Mouse (Mus musculus): ENCODE results near the gene Hoxb8. TPM values are rescaled to one million over a fixed set of nuclear protein-coding genes. Genes with fewer than 3 reads are reported as not detected.

Gene Hoxb8
- total RNA-seq, 1 experiment = 0.18 TPM

DNA sequence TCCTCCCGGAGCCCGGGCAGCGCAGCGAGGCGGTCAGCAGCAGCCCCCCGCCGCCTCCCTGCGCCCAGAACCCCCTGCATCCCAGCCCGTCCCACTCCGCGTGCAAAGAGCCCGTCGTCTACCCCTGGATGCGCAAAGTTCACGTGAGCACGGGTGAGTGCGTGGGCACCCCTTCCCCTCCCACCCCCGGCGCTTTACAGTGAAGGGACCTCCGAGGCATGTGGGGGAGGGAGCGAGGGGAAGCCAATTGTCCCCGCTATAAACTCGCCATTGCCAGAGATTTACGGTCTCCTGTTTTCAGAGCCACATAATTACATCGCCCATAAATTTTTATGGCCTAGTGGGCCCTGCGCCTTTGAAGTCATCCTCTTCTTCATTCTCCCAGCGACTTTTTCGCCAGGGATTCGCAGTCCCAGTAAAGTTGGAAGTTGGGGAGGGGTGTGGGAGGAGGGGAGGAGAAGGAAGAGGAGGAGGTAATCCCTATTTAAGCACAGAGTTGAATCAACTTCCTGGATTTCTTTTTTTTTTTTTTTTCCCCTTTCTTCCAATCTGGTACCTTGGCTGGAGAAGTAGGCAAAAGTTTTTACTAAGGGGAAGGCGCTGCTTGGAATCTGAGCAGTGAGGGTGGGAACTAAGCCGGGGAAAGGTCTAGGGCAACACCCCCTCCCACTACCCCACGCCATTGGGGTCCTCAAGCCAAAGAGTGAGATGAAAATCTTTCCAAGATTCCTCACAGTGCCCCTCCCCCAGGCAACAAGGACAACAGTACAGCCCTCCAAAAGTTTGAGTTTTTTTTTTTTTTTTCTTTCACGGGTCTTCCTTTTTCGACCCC is 37.6 kb downstream of the Hoxb8 start:
- Histone ChIP-seq H3K9me3 (ENCODE audit: control insufficient read depth, insufficient read depth, low read depth, low read length) (no peaks in the 10 kb centered on the region), H3K36me3 (ENCODE audit: control insufficient read depth, insufficient read depth, low read length, poor library complexity, severe bottlenecking) (no peaks in the 10 kb centered on the region), H3K27ac (ENCODE audit: insufficient read depth, low read depth, low read length, poor library complexity, severe bottlenecking) (no peak overlapping the region), H3K4me1 (ENCODE audit: control insufficient read depth in 2 of 2, insufficient read depth in 2 of 2, low read length in 2 of 2, poor library complexity in 1 of 2) (no peaks in the 10 kb centered on the region), H3K9ac (ENCODE audit: insufficient read depth, low read depth, low read length, poor library complexity, severe bottlenecking) (no peak overlapping the region), H3K4me3 (ENCODE audit: insufficient read depth in 1 of 2, low read depth in 1 of 2, low read length in 2 of 2, poor library complexity in 1 of 2, severe bottlenecking in 1 of 2) (peak overlapping the region; percentile 39 to 65)
- DNase-seq (ENCODE audit: low read depth, low spot score) = no peak
- in situ Hi-C loops (cut with MboI; ENCODE audit: low sequenced_read_pairs in 2 of 2, unreplicated experiment in 2 of 2) = no loop called here
- TF ChIP-seq CHD2 (IDR thresholded peaks at IDR 0.05; ENCODE audit: low read depth, low read length) = no peak
- 0 out of 2 replicates have a peak, but pooled peaks have one; percentile 44 for TF ChIP-seq ZNF384 (IDR thresholded peaks at IDR 0.05; ENCODE audit: low read depth, low read length)
- 0 out of 2 replicates have a peak, but pooled peaks have one; percentile 15 for TF ChIP-seq HCFC1 (IDR thresholded peaks at IDR 0.05; ENCODE audit: borderline replicate concordance, insufficient read depth, low read length)
- TF ChIP-seq ZC3H11A (IDR thresholded peaks at IDR 0.05; ENCODE audit: borderline replicate concordance, low read depth, low read length) = no peak
- TF ChIP-seq MAFK (IDR thresholded peaks at IDR 0.05; ENCODE audit: insufficient read depth, low read depth, low read length) = no peak

DNA sequence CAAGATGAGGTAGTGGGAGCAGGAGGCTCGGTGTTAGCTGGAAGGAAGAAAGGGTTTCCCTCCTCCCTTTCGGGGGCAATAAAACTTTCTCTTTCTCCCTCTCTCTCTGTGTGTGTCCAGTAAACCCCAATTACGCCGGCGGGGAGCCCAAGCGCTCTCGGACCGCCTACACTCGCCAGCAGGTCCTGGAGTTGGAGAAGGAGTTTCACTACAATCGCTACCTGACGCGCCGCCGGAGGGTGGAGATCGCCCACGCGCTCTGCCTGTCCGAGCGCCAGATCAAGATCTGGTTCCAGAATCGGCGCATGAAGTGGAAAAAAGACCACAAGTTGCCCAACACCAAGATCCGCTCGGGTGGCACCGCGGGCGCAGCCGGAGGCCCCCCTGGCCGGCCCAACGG is 38.2 kb downstream of the Hoxb8 start:
- Histone ChIP-seq H3K36me3 (ENCODE audit: control insufficient read depth, insufficient read depth, low read length, poor library complexity, severe bottlenecking) (no peaks in the 10 kb centered on the region), H3K9ac (ENCODE audit: insufficient read depth, low read depth, low read length, poor library complexity, severe bottlenecking) (no peak overlapping the region), H3K4me1 (ENCODE audit: control insufficient read depth in 2 of 2, insufficient read depth in 2 of 2, low read length in 2 of 2, poor library complexity in 1 of 2) (no peaks in the 10 kb centered on the region), H3K9me3 (ENCODE audit: control insufficient read depth, insufficient read depth, low read depth, low read length) (no peaks in the 10 kb centered on the region), H3K27ac (ENCODE audit: insufficient read depth, low read depth, low read length, poor library complexity, severe bottlenecking) (no peak overlapping the region), H3K4me3 (ENCODE audit: insufficient read depth in 1 of 2, low read depth in 1 of 2, low read length in 2 of 2, poor library complexity in 1 of 2, severe bottlenecking in 1 of 2) (0 out of 4 replicates have a peak overlapping the region, but pooled peaks of 1 of the 2 experiments have one; percentile 7)
- in situ Hi-C loops (cut with MboI; ENCODE audit: low sequenced_read_pairs in 2 of 2, unreplicated experiment in 2 of 2) = no loop called here
- TF ChIP-seq ZNF384 (IDR thresholded peaks at IDR 0.05; ENCODE audit: low read depth, low read length) (no peak; the same call in 1 of the 2 replicates), ZC3H11A (IDR thresholded peaks at IDR 0.05; ENCODE audit: borderline replicate concordance, low read depth, low read length) (no peak), HCFC1 (IDR thresholded peaks at IDR 0.05; ENCODE audit: borderline replicate concordance, insufficient read depth, low read length) (no peak), MAFK (IDR thresholded peaks at IDR 0.05; ENCODE audit: insufficient read depth, low read depth, low read length) (no peak), CHD2 (IDR thresholded peaks at IDR 0.05; ENCODE audit: low read depth, low read length) (no peak)
- DNase-seq (ENCODE audit: low read depth, low spot score) = no peak

GRCm38 (mm10) chr11:96320688-96321087 is 39.0 kb downstream of the Hoxb8 start:
- no peak overlapping the region for H3K27ac ChIP-seq (ENCODE audit: insufficient read depth, low read depth, low read length, poor library complexity, severe bottlenecking)
- H3K4me3 ChIP-seq (ENCODE audit: insufficient read depth in 1 of 2, low read depth in 1 of 2, low read length in 2 of 2, poor library complexity in 1 of 2, severe bottlenecking in 1 of 2) = no peak overlapping the region
- no peaks in the 10 kb centered on the region for H3K9me3 ChIP-seq (ENCODE audit: control insufficient read depth, insufficient read depth, low read depth, low read length)
- in situ Hi-C loops (cut with MboI; ENCODE audit: low sequenced_read_pairs in 2 of 2, unreplicated experiment in 2 of 2) = no loop called here
- no peaks in the 10 kb centered on the region for H3K36me3 ChIP-seq (ENCODE audit: control insufficient read depth, insufficient read depth, low read length, poor library complexity, severe bottlenecking)
- TF ChIP-seq ZC3H11A (IDR thresholded peaks at IDR 0.05; ENCODE audit: borderline replicate concordance, low read depth, low read length) = no peak
- TF ChIP-seq HCFC1 (IDR thresholded peaks at IDR 0.05; ENCODE audit: borderline replicate concordance, insufficient read depth, low read length) = no peak
- no peak for TF ChIP-seq CHD2 (IDR thresholded peaks at IDR 0.05; ENCODE audit: low read depth, low read length)
- no peak for TF ChIP-seq ZNF384 (IDR thresholded peaks at IDR 0.05; ENCODE audit: low read depth, low read length)
- TF ChIP-seq MAFK (IDR thresholded peaks at IDR 0.05; ENCODE audit: insufficient read depth, low read depth, low read length) = no peak
- no peak overlapping the region for H3K9ac ChIP-seq (ENCODE audit: insufficient read depth, low read depth, low read length, poor library complexity, severe bottlenecking)
- no peaks in the 10 kb centered on the region for H3K4me1 ChIP-seq (ENCODE audit: control insufficient read depth in 2 of 2, insufficient read depth in 2 of 2, low read length in 2 of 2, poor library complexity in 1 of 2)
- no peak for DNase-seq (ENCODE audit: low read depth, low spot score)

DNA sequence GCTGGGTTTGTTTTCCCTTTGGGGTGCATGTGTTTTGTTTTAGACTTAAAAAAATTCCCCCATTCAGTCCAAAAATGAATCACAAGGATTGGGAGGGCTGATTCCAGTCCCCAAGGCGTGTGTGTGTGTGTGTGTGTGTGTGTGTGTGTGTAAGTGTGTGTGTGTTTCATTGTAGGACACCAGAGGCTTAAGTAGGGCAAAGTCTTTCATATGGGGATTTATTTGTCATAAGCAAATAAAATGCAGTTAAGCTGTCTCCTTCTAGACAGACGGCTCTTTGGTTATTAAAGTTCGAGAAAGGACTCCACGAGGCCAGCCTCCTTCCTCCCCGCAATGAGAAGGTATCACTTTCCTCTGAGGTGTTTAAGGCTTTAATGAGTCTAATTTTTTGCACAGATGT is 40.1 kb downstream of the Hoxb8 start:
- Histone ChIP-seq H3K4me1 (ENCODE audit: control insufficient read depth in 2 of 2, insufficient read depth in 2 of 2, low read length in 2 of 2, poor library complexity in 1 of 2) (no peaks in the 10 kb centered on the region), H3K9me3 (ENCODE audit: control insufficient read depth, insufficient read depth, low read depth, low read length) (no peaks in the 10 kb centered on the region), H3K27ac (ENCODE audit: insufficient read depth, low read depth, low read length, poor library complexity, severe bottlenecking) (no peak overlapping the region), H3K9ac (ENCODE audit: insufficient read depth, low read depth, low read length, poor library complexity, severe bottlenecking) (no peak overlapping the region), H3K36me3 (ENCODE audit: control insufficient read depth, insufficient read depth, low read length, poor library complexity, severe bottlenecking) (no peaks in the 10 kb centered on the region), H3K4me3 (ENCODE audit: insufficient read depth in 1 of 2, low read depth in 1 of 2, low read length in 2 of 2, poor library complexity in 1 of 2, severe bottlenecking in 1 of 2) (no peak overlapping the region)
- DNase-seq (ENCODE audit: low read depth, low spot score) = no peak
- TF ChIP-seq ZNF384 (IDR thresholded peaks at IDR 0.05; ENCODE audit: low read depth, low read length) (no peak), CHD2 (IDR thresholded peaks at IDR 0.05; ENCODE audit: low read depth, low read length) (no peak), HCFC1 (IDR thresholded peaks at IDR 0.05; ENCODE audit: borderline replicate concordance, insufficient read depth, low read length) (no peak), ZC3H11A (IDR thresholded peaks at IDR 0.05; ENCODE audit: borderline replicate concordance, low read depth, low read length) (no peak), MAFK (IDR thresholded peaks at IDR 0.05; ENCODE audit: insufficient read depth, low read depth, low read length) (no peak)
- in situ Hi-C loops (cut with MboI; ENCODE audit: low sequenced_read_pairs in 2 of 2, unreplicated experiment in 2 of 2) = no loop called here
